Mouse (Mus musculus) left cerebral cortex, adult 8-10 months (tissue): ENCODE measurements around the gene Rnf212. TPM values are rescaled to one million over a fixed set of nuclear protein-coding genes. Genes with fewer than 3 reads are reported as not detected.
A peak's percentile ranks its signal among the peaks of the same experiment; 100 is the strongest.
"Not testable (repeated sequence)": the region's sequence is repeated elsewhere in the genome, so short reads cannot be mapped to it uniquely, and the experiment has no call there.

ENCODE experiments used
- DNase-seq, 2 experiments: peaks; one replicate each; pipeline ENCODE4 v3.0.0; 2022; ENCODE audit warnings: low spot score in 2 of 2
- total RNA-seq, 4 experiments: library from RNA; stranded (reverse); gene quantifications; 2 replicates each; pipeline ENCODE4 v1.2.4; 2022

The Rnf212 gene
- total RNA-seq = not detected

GRCm38 (mm10) chr5:108774630-108775306, at the start of gene Rnf212:
Gene Rnf212 (minus strand): TSS chr5:108774982.
- no peak for DNase-seq

DNA sequence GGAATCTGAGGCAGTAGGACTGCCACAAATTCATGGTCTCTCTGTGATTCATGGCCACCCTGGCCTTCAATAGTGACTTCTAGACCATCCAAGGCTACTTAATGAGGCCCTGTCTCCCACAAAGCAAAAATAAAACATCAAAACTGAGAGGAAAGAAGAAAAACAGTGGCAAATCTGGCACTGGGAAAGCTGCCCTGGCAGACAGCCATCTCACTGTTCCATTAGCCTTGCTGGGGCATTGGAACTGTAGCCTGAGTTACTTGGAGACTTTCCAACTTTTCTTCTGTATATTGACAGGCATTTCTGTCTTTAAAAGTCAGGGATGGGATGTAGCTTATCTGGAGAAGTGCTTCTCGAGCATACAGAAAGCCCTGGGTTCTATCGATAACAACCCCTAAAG, 48.5 kb upstream of the Rnf212 start:
- DNase-seq = no peak

DNA sequence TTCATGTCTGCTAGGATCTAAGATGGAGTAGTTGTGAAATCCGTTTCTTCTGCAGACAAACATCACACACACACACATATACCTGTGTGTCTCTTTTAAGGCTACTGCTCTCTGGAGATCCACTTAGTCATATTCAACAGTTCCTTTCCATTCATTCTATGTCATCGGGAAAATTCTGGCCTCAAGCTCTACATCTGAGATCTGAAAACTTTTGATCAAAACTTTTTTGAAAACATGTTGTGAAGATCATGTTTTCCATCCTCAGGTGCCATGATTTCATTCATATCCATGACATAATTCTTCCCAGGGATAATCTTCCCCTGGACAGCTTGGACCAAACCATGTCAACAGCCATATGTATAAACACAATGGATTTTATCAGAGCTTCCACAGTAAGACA, 34.0 kb upstream of the Rnf212 start, which contains the start of gene Vmn2r8:
Gene Vmn2r8, minus strand, starts transcription at position 101 of the 400 bp plus-strand sequence.
- not testable (repeated sequence) for DNase-seq

- DNase-seq = no peak
Observed at GRCm38 (mm10) chr5:108803646-108804045, 28.9 kb upstream of the Rnf212 start.

DNA sequence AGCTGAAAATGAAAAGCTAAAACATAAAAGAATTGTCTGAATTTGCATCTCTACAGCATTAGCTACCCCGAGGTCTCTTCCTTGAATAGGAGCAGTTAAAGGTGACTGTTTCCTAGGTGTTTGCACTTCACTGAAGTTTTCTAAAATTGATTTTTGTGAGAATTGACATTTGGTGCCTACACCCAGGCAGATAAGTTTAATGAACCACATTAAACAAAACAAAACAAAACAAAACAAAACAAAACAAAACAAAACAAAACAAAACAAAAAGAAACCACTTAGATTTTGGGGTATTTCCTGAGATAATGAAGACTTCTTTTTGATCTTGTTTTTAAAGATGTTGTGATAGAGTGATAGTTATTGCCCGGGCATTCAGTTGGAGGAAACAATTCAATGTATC, 20.5 kb upstream of the Rnf212 start, which contains the start of gene Tmed11:
Gene Tmed11, minus strand, starts transcription at position 101 of the 400 bp plus-strand sequence.
- not testable (repeated sequence) for DNase-seq

- not testable (repeated sequence) for DNase-seq
Observed at GRCm38 (mm10) chr5:108790385-108790784, 15.6 kb upstream of the Rnf212 start.

GRCm38 (mm10) chr5:108760002-108760401, 14.8 kb downstream of the Rnf212 start:
- no peak for DNase-seq

DNA sequence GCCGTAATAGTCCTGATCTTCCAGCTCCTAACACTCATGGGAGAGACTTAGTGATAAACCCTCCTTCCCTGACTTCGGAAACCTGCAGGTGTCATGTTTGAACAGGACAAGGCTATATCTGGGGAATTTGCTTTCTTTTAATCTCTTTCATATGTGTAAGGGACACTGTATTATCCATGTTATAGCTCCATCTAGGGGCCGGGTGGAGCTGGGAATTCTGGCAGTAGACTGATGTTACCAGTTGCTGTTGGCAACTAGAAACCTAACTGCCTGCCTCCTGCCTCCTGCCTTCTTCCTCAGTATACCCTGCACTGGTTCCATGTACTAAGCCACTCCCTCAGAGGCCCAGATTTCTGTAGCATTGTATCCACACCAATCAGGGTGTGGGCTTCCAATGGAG, 16.4 kb downstream of the Rnf212 start:
- DNase-seq = peak; percentile 2 to 8

- not testable (repeated sequence) for DNase-seq
Observed at GRCm38 (mm10) chr5:108751258-108751657, 23.5 kb downstream of the Rnf212 start.

DNA sequence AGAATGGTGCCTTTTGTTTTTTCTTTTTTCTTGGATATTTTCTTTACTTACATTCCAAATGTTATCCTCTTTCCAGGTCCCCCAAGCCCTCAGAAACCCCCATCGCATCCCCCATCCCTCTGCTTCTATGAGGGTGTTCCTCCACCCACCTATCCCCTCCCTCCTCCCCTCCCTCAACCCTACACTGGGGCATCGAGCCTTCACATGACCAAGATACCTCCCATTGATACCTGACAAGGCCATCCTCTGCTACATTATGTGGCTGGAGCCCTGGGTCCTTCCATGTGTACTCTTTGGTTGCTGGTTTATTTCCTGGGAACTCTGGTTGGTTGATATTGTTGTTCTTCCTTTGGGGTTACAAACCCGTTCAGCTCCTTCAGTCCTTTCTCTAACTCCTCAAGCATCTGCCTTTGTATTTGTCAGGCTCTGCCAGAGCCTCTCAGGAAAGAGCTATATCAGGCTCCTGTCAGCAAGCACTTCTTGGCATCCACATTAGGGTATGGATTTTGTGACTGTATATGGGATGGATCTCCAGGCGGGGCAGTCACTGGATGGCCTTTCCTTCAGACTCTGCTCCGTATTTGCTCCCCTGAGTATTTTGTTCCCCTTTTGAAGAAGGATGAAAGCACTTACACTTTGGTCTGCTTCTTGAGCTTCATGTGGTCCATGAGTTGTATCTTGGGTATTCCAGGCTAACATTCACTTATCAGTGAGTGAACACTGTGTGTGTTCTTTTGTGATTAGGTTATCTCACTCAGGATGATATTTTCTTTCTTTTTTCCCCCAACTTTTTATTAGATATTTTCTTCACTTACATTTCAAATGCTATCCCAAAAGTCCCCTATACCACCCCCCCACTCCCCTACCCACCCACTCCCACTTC, 24.2 kb downstream of the Rnf212 start:
- DNase-seq = no peak

- DNase-seq = no peak
Observed at GRCm38 (mm10) chr5:108744629-108745028, 30.2 kb downstream of the Rnf212 start.

GRCm38 (mm10) chr5:108743856-108744255, 30.9 kb downstream of the Rnf212 start:
- DNase-seq = no peak

- DNase-seq = no peak
Observed at GRCm38 (mm10) chr5:108742596-108742995, 32.2 kb downstream of the Rnf212 start.

- DNase-seq = no peak
Observed at GRCm38 (mm10) chr5:108741844-108742243, 32.9 kb downstream of the Rnf212 start.

DNA sequence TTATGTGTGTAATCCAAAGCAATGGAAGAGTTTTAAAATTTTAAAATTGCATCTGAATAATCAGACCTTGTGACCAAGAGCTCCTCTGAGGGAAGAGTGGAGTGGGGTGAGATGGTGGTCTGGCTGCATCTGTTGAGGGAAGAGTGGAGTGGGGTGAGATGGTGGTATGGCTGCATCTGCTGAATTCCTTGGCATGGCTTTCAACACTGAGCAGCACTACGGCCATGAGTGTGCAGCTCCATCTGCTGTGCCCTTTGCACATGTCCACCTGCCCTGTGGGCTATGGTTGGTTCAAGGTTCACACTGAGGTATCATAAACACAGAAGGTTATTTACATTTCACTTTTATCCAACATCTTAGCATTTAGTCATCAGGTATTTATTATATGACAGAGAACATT, 47.4 kb downstream of the Rnf212 start:
- DNase-seq = no peak

- DNase-seq = peak; percentile 57 to 68
Observed at GRCm38 (mm10) chr5:108726557-108727248, 48.1 kb downstream of the Rnf212 start.

- no peak for DNase-seq
Observed at GRCm38 (mm10) chr5:108724006-108724405, 50.8 kb downstream of the Rnf212 start.

DNA sequence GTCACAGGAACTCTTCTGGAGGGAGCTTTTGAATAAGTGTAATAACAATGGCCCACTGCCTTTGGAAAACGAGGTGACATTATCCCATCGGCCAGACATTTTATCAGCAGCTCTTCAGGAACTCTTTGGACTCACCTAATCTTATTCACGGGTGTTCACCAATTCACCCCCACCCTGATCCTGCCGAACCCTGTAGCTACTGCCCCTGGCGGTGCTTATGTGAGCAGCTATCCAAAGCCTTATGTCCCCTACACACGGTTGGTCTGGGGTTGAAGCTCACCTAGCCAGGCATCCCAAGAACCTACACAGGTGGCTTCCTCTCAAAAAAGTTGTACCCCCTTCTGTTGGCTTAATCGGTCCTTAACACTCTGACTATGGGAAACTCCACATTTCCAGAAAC, 55.0 kb downstream of the Rnf212 start:
- DNase-seq = no peak

- no peak for DNase-seq
Observed at GRCm38 (mm10) chr5:108718051-108718450, 56.7 kb downstream of the Rnf212 start.

- no peak for DNase-seq
Observed at GRCm38 (mm10) chr5:108715974-108716373, 58.8 kb downstream of the Rnf212 start.

DNA sequence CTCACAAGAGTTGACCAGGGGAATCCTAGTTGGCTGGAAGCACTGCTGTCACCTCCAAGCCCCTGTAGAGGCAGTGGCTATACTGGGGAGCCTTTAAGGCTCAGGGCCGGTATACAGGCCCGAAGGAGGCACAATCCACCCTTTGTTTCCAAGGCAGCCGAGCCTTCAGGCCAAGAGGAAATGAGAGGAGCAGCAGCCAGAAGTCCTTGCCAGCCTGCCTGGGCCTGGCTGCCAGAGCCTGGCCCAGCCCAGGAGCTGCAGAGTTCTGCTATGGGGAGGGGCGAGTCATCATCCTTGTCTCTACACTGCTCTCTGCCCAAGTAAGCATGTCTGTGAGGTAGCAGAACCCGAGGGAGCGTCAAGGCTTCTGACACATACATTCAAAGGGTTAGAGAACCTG, 60.6 kb downstream of the Rnf212 start:
- peak in 1 of 2 experiments; percentile 45 for DNase-seq

DNA sequence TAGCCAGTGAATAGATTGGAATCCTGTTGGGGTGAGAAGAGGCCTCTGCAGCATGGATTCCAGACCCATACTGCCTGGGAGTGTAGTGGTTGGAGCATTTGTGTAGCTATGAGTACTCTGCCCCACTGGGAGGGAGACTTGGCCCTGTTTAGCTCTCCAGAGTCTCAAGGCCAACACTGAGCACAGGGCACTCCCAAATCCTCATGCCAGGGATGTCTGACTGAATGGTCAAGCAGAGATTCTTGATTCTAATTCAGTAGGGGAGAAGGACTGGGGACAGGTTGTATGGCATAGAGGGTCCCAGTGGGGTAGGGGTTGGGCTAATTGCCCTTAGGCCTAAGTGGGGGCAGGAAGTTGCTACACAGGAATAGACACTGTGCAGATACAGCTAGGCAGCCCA, 61.1 kb downstream of the Rnf212 start:
- DNase-seq = no peak
